Mouse (Mus musculus): ENCODE measurements around the gene Serpine1.

GRCm38 (mm10) chr5:137054299-137054698 is 17.8 kb downstream of the Serpine1 start:
- TF ChIP-seq USF1 (IDR thresholded peaks at IDR 0.05; ENCODE audit: low read depth) (no peak), CEBPB (IDR thresholded peaks at IDR 0.05; ENCODE audit: low read depth) (no peak), MYOG (IDR thresholded peaks at IDR 0.05; ENCODE audit: control insufficient read depth, extremely low read depth, insufficient read length) (no peak), CTCF (IDR thresholded peaks at IDR 0.05; ENCODE audit: control insufficient read depth, insufficient read depth, insufficient read length) (no peak)

Measured in C2C12 (cell line).